Mouse (Mus musculus): ENCODE data around the gene Magi1.

DNA sequence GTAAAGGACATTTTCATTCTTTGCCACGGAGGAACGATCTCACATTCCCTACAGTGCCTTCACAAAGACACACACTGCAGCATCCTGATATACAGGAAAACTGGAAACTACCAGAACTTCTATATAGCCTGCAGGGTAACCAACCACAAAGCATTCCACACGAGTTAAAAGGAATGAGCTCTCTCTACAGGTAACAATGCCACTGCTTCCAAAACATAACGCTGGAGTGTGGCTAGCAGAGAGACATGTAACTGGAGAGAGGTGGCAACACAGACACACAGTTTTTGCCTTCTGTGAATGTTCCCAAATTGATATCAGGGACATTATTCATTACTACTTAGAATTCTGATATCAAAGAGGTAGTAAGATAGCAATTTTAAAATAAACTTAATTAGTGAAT lies 564.2 kb downstream of the Magi1 start:
- TF ChIP-seq CTCF (IDR thresholded peaks at IDR 0.05; ENCODE audit: low read depth) (no peak), EP300 (IDR thresholded peaks at IDR 0.05; ENCODE audit: low read depth) (no peak)
